Mouse (Mus musculus) embryonic stem cell, embryonic (primary cell): ENCODE measurements around the gene Slc25a39.

Experiments
- CTCF ChIA-PET, 4 experiments: fragments of 300-600 bp in 2 of 4; fragments of 350-600 bp in 2 of 4; sonication (Branson Sonifier 250); formaldehyde crosslinking; loops; one replicate each; lab custom pipeline; 2022; ENCODE audit warnings: inconsistent platforms in 2 of 4; lab: Charles Lee
- POLR2A ChIA-PET, 4 experiments: fragments of 300-600 bp in 2 of 4; fragments of 350-600 bp in 2 of 4; sonication (Branson Sonifier 250); formaldehyde crosslinking; loops; one replicate each; lab custom pipeline; 2022; ENCODE audit warnings: antibody characterized with exemption in 4 of 4, inconsistent platforms in 1 of 4; lab: Charles Lee

Gene Slc25a39

DNA sequence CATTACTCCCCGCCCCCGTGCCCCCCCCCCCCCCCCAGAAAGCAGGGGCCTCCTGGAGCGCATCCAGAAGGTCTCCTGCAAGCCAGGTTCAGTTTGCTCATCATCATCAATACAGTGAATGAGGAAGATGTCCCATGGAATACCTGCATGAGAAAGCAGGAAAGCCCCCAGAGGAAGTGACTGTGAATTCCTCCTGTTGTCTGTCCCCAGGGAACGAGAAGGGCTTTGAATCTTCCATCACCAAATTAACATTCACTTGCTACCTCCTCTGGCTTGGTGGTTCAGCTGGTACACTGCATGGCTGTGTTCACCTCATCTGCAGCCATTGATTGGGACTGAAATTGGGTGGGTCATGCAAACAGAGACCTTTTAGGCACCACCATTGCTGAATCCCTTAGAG, 22.7 kb downstream of the Slc25a39 start:
- ChIA-PET CTCF (no interaction called here), POLR2A (interaction anchor here in 2 of 4 experiments (1.3 to 2.7 kb wide), 7 partner anchors 8 to 101 kb away, joined by 4 to 16 read pairs (median 6); partner anchors contain the start of genes Rundc3a (in 1 of the 2) and Slc25a39 (in 1 of the 2))

DNA sequence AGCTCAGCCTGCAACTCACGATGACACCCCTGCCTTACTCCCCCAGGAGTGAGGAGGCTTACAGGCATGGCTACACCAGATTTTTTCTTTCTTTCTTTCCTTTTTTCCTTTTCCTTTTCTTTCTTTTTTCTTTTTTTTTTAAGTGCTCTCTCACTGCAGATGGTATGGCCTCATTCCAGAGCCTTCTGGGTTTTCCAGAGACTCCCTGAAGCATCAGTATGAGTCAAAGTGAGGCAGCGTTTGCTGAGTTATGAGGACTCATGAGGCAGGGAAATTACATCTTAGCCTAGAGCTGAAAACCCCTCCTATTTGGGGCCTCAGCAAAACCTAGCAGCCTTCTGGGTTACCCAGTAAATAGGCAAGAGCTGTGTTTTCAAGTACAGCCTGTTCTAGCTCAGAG, 23.3 kb downstream of the Slc25a39 start:
- ChIA-PET POLR2A (interaction anchor here (0.6 to 2.8 kb wide), 16 partner anchors 8 to 508 kb away, joined by 3 to 18 read pairs (median 5); partner anchors contain the start of genes Rundc3a (in 2 of the 4), Slc25a39 (in 2 of the 4) and Tmub2 (in 1 of the 4)), CTCF (interaction anchor here in 3 of 4 experiments (0.6 to 1.4 kb wide), 3 partner anchors 75 to 203 kb away, joined by 4 to 6 read pairs (median 4); no protein-coding TSS in a partner anchor)

DNA sequence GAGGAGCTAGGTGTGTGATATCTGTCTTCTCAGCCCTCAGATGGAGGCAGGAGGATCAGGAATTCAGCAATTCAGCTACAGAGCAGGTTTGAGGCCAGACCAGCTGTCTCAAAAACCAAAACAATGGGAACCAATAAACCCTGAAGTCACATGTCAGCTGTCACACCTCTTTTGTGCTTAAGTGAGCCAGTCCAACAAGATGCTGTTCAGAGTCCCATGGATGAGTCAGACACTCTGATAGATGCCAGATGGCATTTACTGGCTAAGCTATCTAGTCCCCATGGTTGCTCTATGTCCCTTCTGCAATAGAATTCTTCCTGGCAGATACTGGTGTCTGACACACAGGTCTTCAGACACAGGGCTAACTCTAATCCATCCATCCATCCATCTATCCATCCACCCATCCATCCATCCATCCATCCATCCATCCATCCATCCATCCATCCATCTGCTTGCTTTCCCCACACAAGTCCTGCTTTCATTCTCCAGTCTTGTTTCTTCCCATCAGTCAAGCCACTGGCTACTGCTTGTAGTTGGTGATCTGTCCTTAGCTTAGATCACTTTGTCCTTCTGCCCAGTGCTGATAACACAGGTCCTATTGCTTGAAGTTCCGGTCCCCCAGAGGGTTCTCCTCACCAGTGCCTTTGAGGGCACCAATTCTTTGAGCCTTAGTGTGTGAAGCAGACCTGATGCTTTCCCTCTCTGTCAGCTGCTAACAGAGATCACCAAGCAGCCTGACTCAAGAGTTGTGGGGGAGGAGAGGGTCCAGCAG, 24.2 kb downstream of the Slc25a39 start:
- CTCF ChIA-PET: interaction anchor here in 2 of 4 experiments (1.2 to 1.4 kb wide), 4 partner anchors 36 to 128 kb away, joined by 3 to 4 read pairs (median 4); no protein-coding TSS in a partner anchor
- POLR2A ChIA-PET: interaction anchor here (0.5 to 2.8 kb wide), 21 partner anchors 7 to 99 kb away, joined by 3 to 18 read pairs (median 4); partner anchors contain the start of genes Rundc3a (in 2 of the 4) and Slc25a39 (in 2 of the 4)

DNA sequence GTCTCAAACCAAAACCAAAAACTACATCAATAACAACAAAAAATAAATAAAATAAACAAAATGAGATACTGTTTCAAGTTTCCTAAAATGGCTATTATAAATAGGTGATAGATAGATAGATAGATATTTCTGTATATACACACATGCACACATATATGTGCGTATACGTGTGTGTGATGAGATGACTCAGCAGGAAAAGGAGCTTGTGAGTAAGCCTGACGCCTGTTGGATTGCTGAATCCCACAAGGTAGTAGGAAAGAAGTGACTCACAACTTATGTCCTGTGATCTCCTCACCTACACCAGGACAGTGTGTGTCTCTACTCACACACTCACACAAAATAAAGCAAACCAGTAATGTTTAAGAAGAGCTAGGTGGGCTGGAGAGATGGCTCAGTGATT, 25.0 kb downstream of the Slc25a39 start:
- POLR2A ChIA-PET: interaction anchor here in 3 of 4 experiments (0.5 to 2.8 kb wide), 13 partner anchors 9 to 74 kb away, joined by 3 to 18 read pairs (median 5); partner anchors contain the start of genes Rundc3a (in 2 of the 3) and Slc25a39 (in 2 of the 3)
- CTCF ChIA-PET: interaction anchor here in 2 of 4 experiments (1.2 to 1.4 kb wide), 4 partner anchors 36 to 127 kb away, joined by 3 to 4 read pairs (median 4); no protein-coding TSS in a partner anchor

DNA sequence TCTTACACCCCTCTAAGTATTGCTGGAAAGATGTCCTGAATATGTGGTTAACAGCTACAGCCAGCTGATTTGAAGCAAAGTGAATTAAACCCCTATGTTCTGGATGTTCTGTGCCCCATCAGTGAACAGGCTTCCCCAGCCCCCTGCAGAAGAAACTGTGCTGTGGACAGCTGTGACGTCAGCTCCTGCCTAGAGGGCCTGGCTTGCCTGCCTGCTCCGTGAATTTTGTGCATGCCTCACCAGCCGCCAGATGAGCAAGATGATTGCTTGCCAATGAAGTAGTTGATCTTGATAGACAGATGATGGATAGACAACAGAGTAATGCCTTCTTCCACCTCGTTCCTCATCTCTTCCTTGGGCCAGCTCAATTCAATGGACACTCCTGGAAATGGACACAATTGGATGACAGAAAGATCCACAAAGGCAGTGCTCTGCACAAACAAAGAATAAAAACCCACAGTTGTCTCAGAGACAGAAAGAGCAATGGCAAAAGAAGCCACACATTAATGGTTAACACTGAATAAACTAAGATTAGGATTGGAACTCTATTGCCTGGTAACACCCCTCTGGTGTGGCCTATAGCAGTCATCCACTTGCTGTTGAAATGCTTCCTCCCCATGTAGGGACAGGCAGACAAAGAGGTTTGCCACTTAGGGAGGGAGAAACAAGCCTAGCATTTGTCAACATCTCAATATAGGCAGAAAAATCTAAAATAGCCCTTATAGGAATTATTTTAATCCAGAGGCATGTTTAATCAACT, 26.2 kb downstream of the Slc25a39 start:
- ChIA-PET POLR2A (interaction anchor here in 2 of 4 experiments (0.6 to 2.8 kb wide), 7 partner anchors 11 to 72 kb away, joined by 3 to 7 read pairs (median 4); partner anchors contain the start of genes Rundc3a (in 1 of the 2), Slc25a39 (in 1 of the 2) and Ubtf (in 1 of the 2)), CTCF (interaction anchor here in 1 of 4 experiments (1.5 kb wide), 1 partner anchor 72 kb away, joined by 4 read pairs; no protein-coding TSS in a partner anchor)

DNA sequence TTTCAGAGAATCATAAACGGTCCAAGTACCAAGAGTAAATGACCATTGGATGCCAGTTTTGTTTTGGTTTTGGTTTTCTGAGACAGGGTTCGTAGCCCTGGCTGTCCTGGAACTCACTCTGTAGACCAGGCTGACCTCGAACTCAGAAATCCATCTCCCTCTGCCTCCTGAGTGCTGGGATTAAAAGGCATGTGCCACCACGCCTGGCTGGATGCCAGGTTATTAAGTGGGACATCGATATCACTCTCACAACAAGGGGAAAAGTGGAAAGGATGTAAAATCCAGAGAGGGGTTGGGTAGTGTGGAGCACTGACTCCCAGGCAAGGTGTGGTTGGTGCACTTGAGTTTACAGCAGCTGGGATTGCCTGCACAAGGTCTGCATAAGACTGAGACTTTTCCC, 27.7 kb downstream of the Slc25a39 start:
- ChIA-PET POLR2A (interaction anchor here in 3 of 4 experiments (0.7 to 6.2 kb wide), 6 partner anchors 21 to 61 kb away, joined by 3 to 333 read pairs (median 37); partner anchors contain the start of genes Ubtf (in 2 of the 3), Rundc3a (in 1 of the 3) and Slc25a39 (in 1 of the 3)), CTCF (interaction anchor here in 1 of 4 experiments (0.5 kb wide), 1 partner anchor 80 kb away, joined by 4 read pairs; no protein-coding TSS in a partner anchor)

DNA sequence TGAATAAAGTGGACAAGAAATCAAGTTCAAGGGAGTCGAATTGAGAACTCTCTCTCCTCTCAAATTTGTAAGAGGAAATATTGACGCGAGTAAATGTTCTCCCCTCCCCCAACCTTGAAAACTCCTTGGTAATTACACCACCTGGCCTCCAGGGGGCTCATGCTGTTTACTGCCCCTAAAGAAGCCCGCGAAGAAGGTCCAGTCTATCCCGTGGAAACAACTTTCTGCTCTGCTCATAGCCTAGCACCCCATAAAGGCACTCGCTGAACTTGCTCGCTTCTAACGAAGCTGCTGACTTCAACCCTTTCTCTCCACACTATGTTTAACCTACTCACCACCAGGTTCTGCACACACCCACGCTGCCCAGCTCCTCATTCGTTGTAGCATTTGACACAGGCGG, 30.6 kb downstream of the Slc25a39 start:
- CTCF ChIA-PET: interaction anchor here (0.6 to 4.1 kb wide), 23 partner anchors 10 to 345 kb away, joined by 3 to 25 read pairs (median 4); partner anchors contain the start of genes BC030867 (in 1 of the 4), Grn (in 1 of the 4), Rundc3a (in 1 of the 4) and Tmub2 (in 1 of the 4)
- POLR2A ChIA-PET: interaction anchor here (0.8 to 8.0 kb wide), 44 partner anchors 8 to 739 kb away, joined by 3 to 333 read pairs (median 12); partner anchors contain the start of genes Slc25a39 (in 4 of the 4), Rundc3a (in 3 of the 4), Ubtf (in 3 of the 4) and Grn (in 2 of the 4)

DNA sequence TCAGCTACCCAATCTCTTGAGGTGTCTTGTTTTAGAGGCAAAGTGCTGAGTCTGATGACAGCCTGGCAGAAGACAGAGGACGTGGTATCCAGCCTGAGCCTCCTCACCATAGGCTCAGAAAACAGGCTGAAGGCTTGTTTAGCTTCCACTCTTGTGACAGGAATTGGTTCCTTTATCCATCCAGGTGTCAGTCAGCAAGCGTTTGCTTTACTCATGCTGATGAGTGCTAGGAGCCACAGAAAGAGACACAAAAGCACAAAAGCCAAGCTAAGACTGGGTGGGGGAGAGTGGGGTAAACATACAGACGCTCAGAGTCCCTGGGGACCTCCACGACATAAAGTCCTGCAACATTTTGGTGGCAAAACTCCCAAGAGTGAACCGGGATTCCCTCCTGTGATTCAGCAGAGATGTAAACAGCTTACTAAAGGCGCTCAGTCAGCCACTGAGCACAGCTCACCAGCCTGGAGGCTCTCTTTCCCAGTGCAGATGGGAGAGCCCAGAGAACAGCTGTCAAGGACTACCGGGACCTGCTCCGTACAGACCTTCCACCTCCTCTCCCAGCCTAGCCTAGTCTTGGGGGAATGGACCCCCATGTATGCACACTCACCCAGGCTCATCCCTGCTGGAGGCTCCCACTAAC, 31.4 kb downstream of the Slc25a39 start:
- ChIA-PET CTCF (interaction anchor here (0.5 to 4.1 kb wide), 32 partner anchors 9 to 128 kb away, joined by 3 to 25 read pairs (median 4); partner anchors contain the start of genes Slc25a39 (in 2 of the 4), BC030867 (in 1 of the 4), Fam171a2 (in 1 of the 4) and Rundc3a (in 1 of the 4)), POLR2A (interaction anchor here (0.5 to 8.0 kb wide), 104 partner anchors 8 to 934 kb away, joined by 3 to 333 read pairs (median 6); partner anchors contain the start of genes Rundc3a (in 4 of the 4), Slc25a39 (in 4 of the 4), Grn (in 3 of the 4) and Ubtf (in 3 of the 4))

DNA sequence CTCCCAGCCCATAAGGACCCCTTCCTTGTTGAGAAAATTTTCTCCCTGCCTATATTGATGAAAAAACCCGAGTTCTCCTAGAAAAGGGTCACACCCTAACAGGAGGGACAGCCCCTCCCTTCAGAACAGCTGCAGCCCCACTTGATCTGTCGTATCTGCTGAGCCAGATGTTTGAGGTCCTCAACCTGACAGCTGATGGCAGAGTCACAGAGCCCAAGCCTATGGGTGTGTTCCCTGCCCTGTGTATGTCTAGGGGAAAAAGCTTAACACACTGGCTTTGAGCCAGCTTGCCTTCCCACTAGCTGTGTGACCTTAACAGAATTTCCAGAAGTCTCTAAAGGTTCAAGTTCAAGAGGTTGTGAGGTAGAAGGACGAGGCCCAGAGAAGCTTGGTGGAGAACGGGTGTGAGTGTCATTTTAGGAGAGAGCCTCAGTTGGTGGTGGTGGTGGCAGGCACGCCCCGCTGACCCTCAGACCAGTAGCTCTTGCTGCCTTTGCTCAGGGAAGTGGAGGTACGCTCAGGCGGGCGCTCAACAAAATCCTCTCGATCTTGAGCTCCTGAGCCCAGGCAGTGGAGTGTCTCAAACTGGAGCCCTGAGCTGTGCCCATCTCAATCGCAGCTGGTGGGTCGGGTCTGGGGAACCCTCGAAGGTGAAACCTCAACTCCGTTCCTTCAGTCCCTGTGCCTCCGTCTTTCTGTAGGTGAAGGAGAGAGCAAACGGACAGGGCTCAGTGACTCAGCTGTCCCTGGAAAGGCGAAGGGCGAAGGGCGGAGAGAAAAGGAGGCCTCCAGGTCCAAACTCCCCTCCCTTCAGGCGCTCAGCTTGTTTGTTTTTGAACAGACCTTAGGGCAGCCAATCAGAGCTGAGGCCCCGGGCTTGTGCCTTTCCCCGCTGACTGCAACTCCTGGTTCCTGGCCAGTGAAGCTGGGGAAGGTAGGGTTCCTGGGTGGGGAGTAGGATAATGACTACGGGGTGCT, 32.3 kb downstream of the Slc25a39 start:
- CTCF ChIA-PET: interaction anchor here (0.5 to 4.1 kb wide), 31 partner anchors 8 to 400 kb away, joined by 3 to 25 read pairs (median 4); partner anchors contain the start of genes Slc25a39 (in 2 of the 4), Fam171a2 (in 1 of the 4), Slc4a1 (in 1 of the 4) and Tmub2 (in 1 of the 4)
- POLR2A ChIA-PET: interaction anchor here (0.5 to 8.0 kb wide), 108 partner anchors 8 to 933 kb away, joined by 3 to 333 read pairs (median 6); partner anchors contain the start of genes Rundc3a (in 4 of the 4), Grn (in 3 of the 4), Slc25a39 (in 3 of the 4) and Ubtf (in 3 of the 4)

DNA sequence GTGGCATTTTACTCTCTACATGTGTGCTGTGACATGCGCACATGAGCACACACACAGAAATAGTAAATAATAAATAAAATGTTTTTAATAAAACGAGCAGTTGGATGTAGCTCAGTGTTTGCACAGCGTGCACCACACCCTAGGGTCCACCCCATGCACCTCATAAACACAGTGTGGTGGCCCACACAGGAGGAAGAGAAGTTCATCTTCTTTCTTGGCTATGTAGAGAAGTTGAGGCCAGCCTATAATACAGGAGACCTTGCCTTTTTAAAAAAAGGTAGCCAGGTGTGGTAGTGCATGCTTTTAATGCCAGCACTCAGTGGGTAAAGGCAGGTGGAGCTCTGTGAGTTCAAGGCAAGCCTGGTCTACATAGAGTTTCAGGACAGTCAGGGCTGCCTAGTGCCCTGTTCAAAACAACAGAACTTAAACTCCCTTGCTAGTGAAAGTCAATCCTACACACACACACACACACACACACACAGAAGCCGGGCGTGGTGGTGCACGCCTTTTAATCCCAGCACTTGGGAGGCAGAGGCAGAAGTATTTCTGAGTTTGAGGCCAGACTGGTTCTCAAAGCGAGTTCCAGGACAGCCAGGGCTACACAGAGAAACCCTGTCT, 33.5 kb downstream of the Slc25a39 start:
- ChIA-PET CTCF (interaction anchor here in 1 of 4 experiments (0.8 to 4.1 kb wide), 2 partner anchors 35 to 65 kb away, joined by 3 to 25 read pairs; no protein-coding TSS in a partner anchor), POLR2A (interaction anchor here in 3 of 4 experiments (1.1 to 8.0 kb wide), 11 partner anchors 9 to 75 kb away, joined by 3 to 249 read pairs (median 4); partner anchors contain the start of genes Grn (in 1 of the 3) and Slc25a39 (in 1 of the 3))

DNA sequence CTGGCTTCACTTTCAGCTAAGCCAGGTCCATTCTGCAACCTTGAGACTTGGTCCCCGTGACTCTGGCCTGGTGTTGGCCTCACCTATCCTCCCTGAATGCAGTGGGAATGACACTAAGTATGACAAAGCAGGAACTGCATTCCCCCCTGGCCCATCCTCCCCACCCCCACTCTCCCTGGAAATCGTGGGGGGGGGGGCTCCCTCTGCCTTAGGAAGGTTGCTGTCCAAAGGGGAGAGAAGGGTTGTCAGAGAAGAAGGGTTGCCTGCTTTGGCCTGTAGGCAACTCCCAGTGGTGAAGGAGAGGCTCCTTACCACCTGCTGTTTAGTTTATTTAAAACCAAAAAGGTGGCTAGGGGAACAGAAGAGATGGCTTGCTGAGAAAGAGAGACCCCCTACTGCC, 34.1 kb downstream of the Slc25a39 start:
- ChIA-PET POLR2A (interaction anchor here (0.6 to 8.0 kb wide), 17 partner anchors 9 to 126 kb away, joined by 3 to 249 read pairs (median 3); partner anchors contain the start of genes Slc25a39 (in 2 of the 4), Rundc3a (in 1 of the 4) and Ubtf (in 1 of the 4)), CTCF (interaction anchor here in 1 of 4 experiments (0.7 to 0.8 kb wide), 2 partner anchors 23 to 34 kb away, joined by 3 read pairs; no protein-coding TSS in a partner anchor)

DNA sequence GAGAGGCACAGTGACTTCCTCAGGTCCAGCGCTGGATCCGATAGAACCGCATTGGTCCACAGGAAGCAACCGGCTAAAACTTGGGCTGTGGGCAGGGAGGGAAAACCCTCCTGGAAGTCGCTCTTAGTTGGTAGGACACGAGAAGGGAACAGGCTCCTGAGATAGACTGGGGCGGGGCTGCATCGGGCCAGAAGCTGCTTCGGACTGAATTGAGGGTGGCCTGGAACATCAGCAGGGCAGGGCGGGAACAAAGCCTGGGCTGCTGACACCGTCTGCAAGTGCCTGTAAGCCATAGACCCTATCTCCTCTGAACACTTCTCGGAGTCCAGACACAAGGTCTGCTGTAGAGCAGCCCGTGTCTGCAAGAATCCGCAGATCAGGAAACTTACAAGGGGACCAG, 34.8 kb downstream of the Slc25a39 start:
- CTCF ChIA-PET: interaction anchor here in 2 of 4 experiments (0.6 to 0.7 kb wide), 2 partner anchors 22 to 64 kb away, joined by 3 read pairs; no protein-coding TSS in a partner anchor
- POLR2A ChIA-PET: interaction anchor here (0.6 to 8.0 kb wide), 24 partner anchors 10 to 73 kb away, joined by 3 to 249 read pairs (median 4); partner anchors contain the start of genes Slc25a39 (in 3 of the 4), Rundc3a (in 1 of the 4) and Ubtf (in 1 of the 4)

DNA sequence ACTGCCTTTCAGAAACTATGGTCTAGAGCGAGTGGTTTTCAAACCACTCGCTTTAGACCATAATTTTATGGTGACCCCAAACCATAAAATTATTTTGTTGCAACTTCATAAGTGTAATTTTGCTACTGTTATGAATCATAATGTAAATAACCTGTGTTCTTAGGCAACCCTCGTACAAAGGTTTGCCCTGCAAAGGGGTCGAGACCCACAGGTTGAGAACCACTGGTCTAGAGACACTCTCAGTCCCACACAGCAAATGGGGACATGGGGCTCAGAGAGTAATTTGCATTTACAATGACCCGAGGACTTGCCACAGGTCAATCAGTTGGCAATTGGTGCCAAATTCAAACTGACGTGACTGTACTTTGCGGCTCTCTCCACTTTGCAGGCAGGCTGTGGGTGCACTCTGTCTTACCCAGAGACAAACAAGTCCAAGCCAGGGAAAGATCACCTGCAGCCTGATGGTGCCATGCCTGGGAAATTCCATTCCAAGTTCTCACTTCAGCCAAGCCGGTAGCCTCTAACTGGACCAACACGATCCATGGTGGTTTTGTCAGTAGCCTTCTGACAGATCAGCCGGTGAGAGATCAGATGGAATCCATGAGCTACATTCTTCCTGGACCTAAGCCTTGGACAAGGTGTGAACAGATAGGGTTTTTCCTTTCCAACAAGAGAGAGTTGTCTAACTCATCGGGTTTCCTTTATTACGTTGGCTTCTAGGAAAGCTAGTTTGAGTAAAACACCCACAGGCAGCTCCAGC, 35.6 kb downstream of the Slc25a39 start:
- ChIA-PET CTCF (interaction anchor here in 1 of 4 experiments (0.6 kb wide), 1 partner anchor 65 kb away, joined by 3 read pairs; no protein-coding TSS in a partner anchor), POLR2A (interaction anchor here (0.6 to 8.0 kb wide), 16 partner anchors 13 to 73 kb away, joined by 3 to 249 read pairs (median 6); partner anchors contain the start of genes Slc25a39 (in 3 of the 4), Rundc3a (in 1 of the 4) and Ubtf (in 1 of the 4))
